ENCODE assay signal across 20 mouse cellular contexts in the genomic region with DNA sequence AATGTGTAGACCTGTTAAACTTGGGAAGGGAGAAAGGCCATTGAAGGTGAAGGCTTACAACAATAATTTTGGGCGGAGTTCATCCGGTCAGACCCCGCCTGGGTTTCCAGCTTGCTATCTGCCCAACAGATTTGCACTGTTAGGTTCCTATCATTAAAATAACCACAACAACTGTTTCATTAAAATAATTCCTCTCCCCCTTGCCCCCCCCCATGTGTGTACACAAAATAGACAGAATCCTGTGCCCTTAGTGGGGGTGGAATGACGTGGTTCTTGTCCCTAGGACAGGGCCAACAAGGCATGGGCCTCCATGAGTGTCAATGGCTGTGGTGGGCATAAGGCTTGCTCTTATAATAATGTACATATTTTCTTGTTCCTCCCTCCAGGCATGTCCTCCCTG.
"Had no signal": no experiment of that assay in that cellular context is flagged by ENCODE, and none has a peak within 500 bp of the region (broad histone marks: within the 10 kb centered on the region; RNA-seq: fewer than 3 reads in every experiment).

No protein-coding gene starts in this region.

- H3K9ac ChIP-seq: kidney, embryonic 15.5 days; liver, embryonic 13.5 days; lung, embryonic 14.5 days; neural tube, embryonic 12.5 days had no signal

- H3K36me3 ChIP-seq: kidney, embryonic 15.5 days; liver, embryonic 13.5 days; neural tube, embryonic 12.5 days had no signal

- H3K27me3 ChIP-seq: kidney, embryonic 15.5 days; neural tube, embryonic 12.5 days had no signal

- H3K27ac ChIP-seq: kidney, embryonic 15.5 days; left cerebral cortex, adult 2 months; liver, embryonic 13.5 days; macrophage; neural tube, embryonic 12.5 days; stomach, postnatal 0 days had no signal

- H3K4me3 ChIP-seq: kidney, embryonic 15.5 days; left cerebral cortex, adult 2 months; liver, embryonic 13.5 days; megakaryocyte, embryonic 14.5 days; neural tube, embryonic 12.5 days had no signal

- H3K4me2 ChIP-seq: kidney, embryonic 15.5 days; liver, embryonic 13.5 days; lung, embryonic 14.5 days; midbrain, embryonic 11.5 days; neural tube, embryonic 12.5 days had no signal

- DNase-seq: kidney, adult 11 months; kidney, adult 8-10 months; kidney, postnatal 10 days; kidney, postnatal 36 days; layer of hippocampus, postnatal 36 days; liver, embryonic 13.5 days; lung, embryonic 14.5 days; midbrain, embryonic 14.5 days; right cerebral cortex, adult 18-20 months; right cerebral cortex, postnatal 14 days; right cerebral cortex, postnatal 4 days; thymus, postnatal 25 days had no signal

- H3K9me3 ChIP-seq: kidney, embryonic 15.5 days; liver, embryonic 13.5 days; megakaryocyte, embryonic 14.5 days; neural tube, embryonic 12.5 days had no signal

- ATAC-seq: lung, postnatal 0 days had no signal
